In the genomic region with DNA sequence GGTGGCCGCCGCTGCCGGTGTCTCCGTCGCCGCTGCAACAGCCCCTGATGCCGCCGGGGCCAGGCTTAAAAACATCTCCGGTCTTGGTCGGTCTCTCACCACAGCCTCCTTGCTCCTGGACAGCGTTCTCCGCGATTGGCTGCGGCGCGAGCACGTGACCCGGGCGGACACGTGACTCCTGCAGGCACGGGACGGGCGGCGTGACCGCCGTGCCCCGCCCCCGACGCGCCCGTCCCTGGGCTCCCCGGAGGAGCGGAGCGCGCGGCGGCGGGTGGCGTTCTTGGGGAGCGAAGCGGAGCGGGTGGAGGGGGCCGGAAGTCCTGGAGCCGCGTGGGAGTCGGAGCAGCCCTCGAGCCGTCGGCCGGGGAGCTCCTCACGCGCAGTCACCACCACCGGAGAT, we compare ENCODE assay signal across 8 mouse cellular contexts. TPM values are rescaled to one million over a fixed set of nuclear protein-coding genes. Genes with fewer than 3 reads are reported as not detected.
DNase-seq lines count a peak whose midpoint lies in the region; ATAC-seq and TF ChIP-seq lines count a peak whose summit lies in the region.

Ankrd12 (minus strand) TSS at position 156 of the 400 bp plus-strand sequence.

- peak; percentile 82 for ATAC-seq in frontal cortex, adult (ENCODE audit: low TSS enrichment)
- peak; percentile 99 for ATAC-seq in lung, embryonic 16.5 days (ENCODE audit: low read depth)

- H3K9me3 ChIP-seq in hindbrain, embryonic 10.5 days = no peaks in the 10 kb centered on the region
- H3K9me3 ChIP-seq in lung, embryonic 16.5 days (ENCODE audit: control insufficient read depth, low read length) = no peaks in the 10 kb centered on the region

- DNase-seq in Muller cell, postnatal 12 days (ENCODE audit: inconsistent ontology term) = peak; percentile 97
- peak; percentile 95 for DNase-seq in cerebellum, adult 9-10 months
- DNase-seq in hindbrain, embryonic 10.5 days (ENCODE audit: low spot score) = peak; percentile 95
- peak; percentile 96 for DNase-seq in layer of hippocampus, adult 9-11 months
- peak; percentile 93 for DNase-seq in ovary, adult 18-20 months (ENCODE audit: low spot score)
- DNase-seq in thymus, adult 2 months = peak; percentile 97

- H3K36me3 ChIP-seq in hindbrain, embryonic 10.5 days = peaks cover 30% of the 10 kb centered on the region
- H3K36me3 ChIP-seq in lung, embryonic 16.5 days (ENCODE audit: control insufficient read depth, insufficient read depth, low read length) = peaks cover 13% of the 10 kb centered on the region
- H3K36me3 ChIP-seq in thymus, adult 2 months (ENCODE audit: control insufficient read depth, insufficient read depth, low read length) = peaks cover 15% of the 10 kb centered on the region

- H3K9ac ChIP-seq in lung, embryonic 16.5 days (ENCODE audit: low read length) = peak within 1 kb of the TSS; percentile 82

- peak within 1 kb of the TSS; percentile 86 for H3K4me3 ChIP-seq in hindbrain, embryonic 10.5 days
- peak within 1 kb of the TSS; percentile 96 for H3K4me3 ChIP-seq in lung, embryonic 16.5 days (ENCODE audit: low read length)
- H3K4me3 ChIP-seq in thymus, adult 2 months (ENCODE audit: control insufficient read depth, insufficient read depth, low read length) = peak within 1 kb of the TSS; percentile 64

- peak; percentile 57; the same call in 1 of the 2 replicates for TF ChIP-seq CTCF in thymus, adult 2 months (IDR thresholded peaks at IDR 0.05; ENCODE audit: borderline replicate concordance, control insufficient read depth, extremely low read depth, insufficient read depth, low read length, poor library complexity)

- H3K27me3 ChIP-seq in hindbrain, embryonic 10.5 days (ENCODE audit: insufficient read depth, poor library complexity, severe bottlenecking) = peaks cover 18% of the 10 kb centered on the region; the same call in 1 of the 2 replicates
- H3K27me3 ChIP-seq in lung, embryonic 16.5 days (ENCODE audit: control insufficient read depth, insufficient read depth, low read depth, low read length) = no peaks in the 10 kb centered on the region
- H3K27me3 ChIP-seq in thymus, adult 2 months (ENCODE audit: control insufficient read depth, insufficient read depth, low read length) = no peaks in the 10 kb centered on the region

- H3K4me2 ChIP-seq in lung, embryonic 16.5 days (ENCODE audit: low read depth, low read length) = peak within 1 kb of the TSS; percentile 91

- peak within 1 kb of the TSS; percentile 92 for H3K27ac ChIP-seq in hindbrain, embryonic 10.5 days
- peak within 1 kb of the TSS; percentile 82 for H3K27ac ChIP-seq in lung, embryonic 16.5 days (ENCODE audit: low read length)
- peak within 1 kb of the TSS; percentile 72 for H3K27ac ChIP-seq in thymus, adult 2 months (ENCODE audit: control insufficient read depth, insufficient read depth, low read length)

- under 1% methylated on average over 53 of the region's 53 CpGs for WGBS in hindbrain, embryonic 10.5 days
- WGBS in lung, embryonic 16.5 days = under 1% methylated on average over 45 of the region's 53 CpGs
- under 1% methylated on average over 53 of the region's 53 CpGs for WGBS in thymus, adult 2 months

- H3K4me1 ChIP-seq in hindbrain, embryonic 10.5 days (replicated peaks) = peaks cover 18% of the 10 kb centered on the region
- peaks cover 4% of the 10 kb centered on the region; the same call in 1 of the 2 replicates for H3K4me1 ChIP-seq in lung, embryonic 16.5 days (replicated peaks; ENCODE audit: control insufficient read depth, insufficient read depth, low read length)
- 0 out of 2 replicates have a peak, but pooled peaks cover 6% of the 10 kb centered on the region for H3K4me1 ChIP-seq in thymus, adult 2 months (replicated peaks; ENCODE audit: control insufficient read depth, insufficient read depth, low read length)

- peak; percentile 81 for TF ChIP-seq POLR2A in thymus, adult 2 months (IDR thresholded peaks at IDR 0.05; ENCODE audit: control insufficient read depth, extremely low read depth, insufficient read depth, low read length, poor library complexity)

RNA-seq across cellular contexts. Expression of gene Ankrd12, which starts in this region (rescaled TPM):
- 15.9 and 20.2 TPM in 2 replicates for polyA plus RNA-seq in hindbrain, embryonic 10.5 days (2016; fragmentation: Nextera tagmentation; extraction: Ambion mirVana)
- polyA plus RNA-seq in lung, embryonic 16.5 days (2015; fragmentation: Nextera tagmentation; extraction: Ambion mirVana) = 20.7 and 20.9 TPM in 2 replicates
- polyA plus RNA-seq in thymus, adult 2 months (2012; rRNA removed) = 7.9 and 8.9 TPM in 2 replicates

Comparison
In these comparisons a context has a peak if more than half of its experiments do, and no peak if none do; other contexts are left out.
1. Peak in every context shown above with its lines: DNase-seq, ATAC-seq, H3K4me3 ChIP-seq and H3K27ac ChIP-seq.